ENCODE assay signal across 24 mouse cellular contexts in the genomic region with DNA sequence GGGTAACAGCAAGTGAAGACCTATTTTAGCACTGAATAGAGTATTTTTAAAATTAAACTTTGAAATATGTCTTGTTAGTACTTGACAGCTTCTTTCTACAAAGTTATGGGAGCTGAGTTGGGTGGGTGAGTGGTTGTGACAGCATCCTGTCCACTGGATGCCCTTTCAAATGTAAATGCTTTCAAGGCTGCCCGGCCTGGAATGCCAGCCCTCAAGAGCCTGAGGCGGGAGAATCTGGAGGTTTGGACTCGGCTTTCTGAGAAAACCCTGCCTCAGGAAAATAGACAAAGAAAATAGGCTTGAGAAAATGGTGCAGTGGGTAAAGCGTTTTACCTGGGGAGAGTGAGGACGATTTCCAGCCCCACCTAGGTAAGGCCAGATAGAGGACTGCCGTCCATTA.
"Had no signal": no experiment of that assay in that cellular context is flagged by ENCODE, and none has a peak within 500 bp of the region (broad histone marks: within the 10 kb centered on the region; RNA-seq: fewer than 3 reads in every experiment).

No protein-coding gene starts in this region.

- H3K9me3 ChIP-seq: heart, embryonic 13.5 days; heart, embryonic 15.5 days; hindbrain, embryonic 15.5 days; kidney, embryonic 15.5 days; limb, embryonic 10.5 days; limb, embryonic 12.5 days; liver, embryonic 13.5 days; liver, embryonic 15.5 days had no signal

- H3K4me1 ChIP-seq: limb, embryonic 12.5 days had no signal

- H3K27me3 ChIP-seq: heart, embryonic 13.5 days; heart, embryonic 15.5 days; hindbrain, embryonic 13.5 days; hindbrain, embryonic 15.5 days; kidney, embryonic 15.5 days; limb, embryonic 12.5 days; liver, embryonic 13.5 days; liver, embryonic 15.5 days had no signal

- H3K27ac ChIP-seq: heart, adult 2 months; heart, embryonic 15.5 days; hindbrain, embryonic 13.5 days; hindbrain, embryonic 15.5 days; hindbrain, postnatal 0 days; kidney, embryonic 15.5 days; kidney, postnatal 0 days; limb, embryonic 10.5 days; limb, embryonic 12.5 days; liver, embryonic 13.5 days; liver, embryonic 15.5 days had no signal

- H3K4me3 ChIP-seq: heart, adult 2 months; heart, embryonic 13.5 days; heart, embryonic 15.5 days; hindbrain, embryonic 13.5 days; hindbrain, embryonic 15.5 days; kidney, embryonic 15.5 days; limb, embryonic 10.5 days; limb, embryonic 12.5 days; liver, embryonic 13.5 days; liver, embryonic 15.5 days had no signal

- ATAC-seq: hindbrain, postnatal 0 days; intestine, embryonic 16.5 days had no signal

- DNase-seq: gastrocnemius, postnatal 14 days; gastrocnemius, postnatal 36 days; heart, adult 2 months; heart, postnatal 14 days; heart, postnatal 36 days; kidney, adult 11 months; kidney, adult 2 months; kidney, adult 9 months; kidney, postnatal 14 days; kidney, postnatal 36 days; layer of hippocampus, postnatal 36 days; liver; liver, embryonic 13.5 days had no signal

- H3K9ac ChIP-seq: heart, embryonic 13.5 days; heart, embryonic 15.5 days; hindbrain, embryonic 13.5 days; hindbrain, embryonic 15.5 days; kidney, embryonic 15.5 days; limb, embryonic 12.5 days; liver, embryonic 13.5 days; liver, embryonic 15.5 days had no signal
